Mouse (Mus musculus): Measurements from ENCODE around the gene Slc9a3r1.

DNA sequence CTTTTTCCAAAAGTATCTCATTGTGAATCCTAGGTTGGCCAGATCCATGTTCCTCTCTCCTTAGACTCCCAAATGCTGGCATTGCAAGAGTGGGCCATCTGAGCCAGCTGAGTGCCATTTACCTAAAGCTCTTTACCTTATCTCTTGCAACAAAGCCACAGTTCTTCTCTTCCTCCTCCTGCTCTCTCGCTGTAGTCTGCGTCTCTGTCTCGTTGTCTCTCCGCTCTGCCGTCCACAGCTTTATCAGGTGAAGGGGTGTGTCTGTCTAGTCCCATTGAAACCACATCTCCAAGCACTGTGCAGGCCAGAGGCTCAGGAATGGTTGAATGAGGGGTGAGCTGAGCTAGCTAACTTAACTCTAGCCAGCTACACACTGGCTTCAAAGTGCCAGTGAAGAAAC lies 32.8 kb downstream of the Slc9a3r1 start:
- no peak for TF ChIP-seq CHD2 (IDR thresholded peaks at IDR 0.05; ENCODE audit: low read depth, low read length)
- no peak for TF ChIP-seq HCFC1 (IDR thresholded peaks at IDR 0.05; ENCODE audit: borderline replicate concordance, insufficient read depth, low read length)
- TF ChIP-seq ZNF384 (IDR thresholded peaks at IDR 0.05; ENCODE audit: low read depth, low read length), result no peak
- TF ChIP-seq MAFK (IDR thresholded peaks at IDR 0.05; ENCODE audit: insufficient read depth, low read depth, low read length), result no peak
- TF ChIP-seq ZC3H11A (IDR thresholded peaks at IDR 0.05; ENCODE audit: borderline replicate concordance, low read depth, low read length), result no peak
